Mouse (Mus musculus): ENCODE measurements around the gene Kmt2a. TPM values are rescaled to one million over a fixed set of nuclear protein-coding genes. Genes with fewer than 3 reads are reported as not detected.

Gene Kmt2a
- 83.9 TPM for polyA plus RNA-seq (2017; shearing (Covaris generic))

GRCm38 (mm10) chr9:44881221-44881871, at the start of gene Kmt2a:
TSS of gene Kmt2a (minus strand) at chr9:44881296.

GRCm38 (mm10) chr9:44920374-44921122, 39.5 kb upstream of the Kmt2a start, which contains the start of gene Atp5l:
TSS of gene Atp5l (minus strand) at chr9:44920742.

GRCm38 (mm10) chr9:44802808-44803450, 78.2 kb downstream of the Kmt2a start, which contains the start of gene Ttc36:
TSS of gene Ttc36 (minus strand) at chr9:44803072.

GRCm38 (mm10) chr9:44799102-44799957, 81.8 kb downstream of the Kmt2a start, which contains the start of gene Tmem25:
TSS of gene Tmem25 (minus strand) at chr9:44799307.

GRCm38 (mm10) chr9:44767101-44768028, 113.7 kb downstream of the Kmt2a start, which contains the start of the genes Arcn1 and Ift46:
TSS of gene Arcn1 (minus strand) at chr9:44767845.
TSS of gene Ift46 (plus strand) at chr9:44767908.

Other genes starting within 250 kb of the Kmt2a start
- gene Treh, start 208.1 kb downstream of the Kmt2a start, polyA plus RNA-seq (2017; shearing (Covaris generic)) = not detected
- gene Phldb1, start 146.1 kb downstream of the Kmt2a start, polyA plus RNA-seq (2017; shearing (Covaris generic)) = 2.0 TPM
- 132 TPM for gene Arcn1, start 113.5 kb downstream of the Kmt2a start, polyA plus RNA-seq (2017; shearing (Covaris generic))
- gene Ift46, start 113.4 kb downstream of the Kmt2a start, polyA plus RNA-seq (2017; shearing (Covaris generic)) = 19.3 TPM
- not detected for gene Tmem25, start 82.0 kb downstream of the Kmt2a start, polyA plus RNA-seq (2017; shearing (Covaris generic))
- gene Ttc36, start 78.2 kb downstream of the Kmt2a start, polyA plus RNA-seq (2017; shearing (Covaris generic)) = not detected
- gene Atp5l, start 39.4 kb upstream of the Kmt2a start, polyA plus RNA-seq (2017; shearing (Covaris generic)) = 271 TPM
- 35.7 TPM for gene Ube4a, start 84.3 kb upstream of the Kmt2a start, polyA plus RNA-seq (2017; shearing (Covaris generic))
- gene Cd3g, start 99.1 kb upstream of the Kmt2a start, polyA plus RNA-seq (2017; shearing (Covaris generic)) = 762 TPM
- 472 TPM for gene Cd3d, start 100.5 kb upstream of the Kmt2a start, polyA plus RNA-seq (2017; shearing (Covaris generic))
- 926 TPM for gene Cd3e, start 128.3 kb upstream of the Kmt2a start, polyA plus RNA-seq (2017; shearing (Covaris generic))
- gene Mpzl2, start 158.5 kb upstream of the Kmt2a start, polyA plus RNA-seq (2017; shearing (Covaris generic)) = 0.46 TPM
- 26.8 TPM for gene Mpzl3, start 173.9 kb upstream of the Kmt2a start, polyA plus RNA-seq (2017; shearing (Covaris generic))
- 4.1 TPM for gene Jaml, start 197.9 kb upstream of the Kmt2a start, polyA plus RNA-seq (2017; shearing (Covaris generic))
- gene Scn2b, start 236.5 kb upstream of the Kmt2a start, polyA plus RNA-seq (2017; shearing (Covaris generic)) = not detected